Mouse (Mus musculus) liver, postnatal 0 days (tissue): Measurements from ENCODE around the gene She.

Experiments used
- CTCF ChIP-seq: sonication (generic); IDR thresholded peaks from 2 replicates; pipeline ENCODE4 v1.5.1; 2016; ENCODE audit warnings: antibody characterized with exemption, low read depth
- EP300 ChIP-seq: IDR thresholded peaks from 2 replicates; pipeline ENCODE4 v1.6.1; 2016; ENCODE audit warnings: antibody characterized with exemption, low read depth, mild to moderate bottlenecking

GRCm38 (mm10) chr3:89859936-89860335 lies 28.8 kb downstream of the She start:
- TF ChIP-seq CTCF (0 out of 2 replicates have a peak, but pooled peaks have one; percentile 3), EP300 (no peak)
